Mouse (Mus musculus): Measurements from ENCODE around the gene Pfkfb3.
A peak's percentile ranks its signal among the peaks of the same experiment; 100 is the strongest.

- peak; percentile 55 for TF ChIP-seq CTCF (IDR thresholded peaks at IDR 0.05; ENCODE audit: control insufficient read depth, insufficient read depth, low read length)
- TF ChIP-seq POLR2A (IDR thresholded peaks at IDR 0.05; ENCODE audit: borderline replicate concordance, control insufficient read depth, low read depth, low read length) = no peak
Observed at GRCm38 (mm10) chr2:11547609-11548008, 6.3 kb downstream of the Pfkfb3 start.

Data from bone marrow, adult 2 months (tissue).